Mouse (Mus musculus) bone marrow, adult 2 months (tissue): Measurements from ENCODE around the gene Lamtor4. TPM values are rescaled to one million over a fixed set of nuclear protein-coding genes. Genes with fewer than 3 reads are reported as not detected.

Experiments used
- H3K27ac ChIP-seq: fragments of 200-500 bp; 2 replicates; pipeline ENCODE4 v1.5.1; 2012; ENCODE audit warnings: low read depth, mild to moderate bottlenecking, control low read depth, inconsistent platforms, low read length; ENCODE audit not compliant: control insufficient read depth, poor library complexity, insufficient read depth
- H3K4me1 ChIP-seq: fragments of 200-500 bp; 2 replicates; pipeline ENCODE4 v1.6.1; 2011; ENCODE audit warnings: low read length; ENCODE audit not compliant: control insufficient read depth, insufficient read depth
- H3K4me3 ChIP-seq: fragments of 200-500 bp; replicated peaks from 2 replicates; pipeline ENCODE3; 2011; ENCODE audit warnings: mild to moderate bottlenecking, low read depth, low read length, control low read depth; ENCODE audit not compliant: control insufficient read depth
- CTCF ChIP-seq: fragments of 200-500 bp; IDR thresholded peaks from 2 replicates; pipeline ENCODE4 v1.5.1; 2011; ENCODE audit warnings: low read length, control low read depth; ENCODE audit not compliant: control insufficient read depth, insufficient read depth
- POLR2A ChIP-seq: fragments of 200-500 bp; IDR thresholded peaks from 2 replicates; pipeline ENCODE4 v1.6.1; 2011; ENCODE audit warnings: low read depth, mild to moderate bottlenecking, control low read depth, low read length, borderline replicate concordance; ENCODE audit not compliant: control insufficient read depth
- WGBS: fragments of 180-500 bp; shearing (Covaris S2); methylation state at CpG from one replicate; pipeline ENCODE4 v1.1.7; 2018; 5-methylcytosine and 5-hydroxymethylcytosine counted together
- polyA plus RNA-seq: library from polyadenylated mRNA; stranded (reverse); fragments of >200 nt; gene quantifications from 2 replicates; pipeline ENCODE4 v1.2.4, GENCODE M21; 2011; ENCODE audit warnings: low replicate concordance; ENCODE audit not compliant: missing spikeins, insufficient read depth, insufficient read length

Lamtor4 gene
- polyA plus RNA-seq, 1 experiment = 167 TPM

- peak overlapping the region; percentile 91 for H3K27ac ChIP-seq
- TF ChIP-seq CTCF (no peak), POLR2A (peak; percentile 29; the same call in 1 of the 2 replicates)
- peaks cover 11% of the 10 kb centered on the region for H3K4me1 ChIP-seq
- 9% methylated on average over 10 of the region's 10 CpGs for WGBS
- H3K4me3 ChIP-seq = peak overlapping the region; percentile 83
These were observed 1.8 kb downstream of the Lamtor4 start for GRCm38 (mm10) chr5:138256966-138257584.

DNA sequence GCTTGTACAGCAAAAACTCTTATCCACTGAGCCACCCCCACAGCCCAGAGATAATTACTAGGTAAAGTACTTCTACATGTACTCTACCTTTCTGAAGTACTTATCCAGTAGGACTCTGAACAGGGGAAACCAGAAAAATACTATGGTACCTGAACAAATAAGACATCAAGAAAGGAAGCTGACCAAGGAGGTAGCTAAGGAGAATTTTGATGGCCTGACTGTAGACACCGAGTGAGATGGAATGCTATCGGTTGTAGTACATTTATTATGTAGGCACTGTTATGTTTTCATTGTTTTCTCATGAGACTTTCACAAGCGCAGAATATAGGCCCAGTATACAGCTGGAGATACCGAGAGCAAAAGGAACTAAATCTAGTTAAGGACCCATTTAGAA is 2.3 kb downstream of the Lamtor4 start:
- Histone ChIP-seq H3K4me3 (peak overlapping the region; percentile 48), H3K4me1 (peaks cover 11% of the 10 kb centered on the region), H3K27ac (peak overlapping the region; percentile 88)
- no peak for TF ChIP-seq POLR2A
- no peak for TF ChIP-seq CTCF
- WGBS = 45% methylated on average over 4 of the region's 4 CpGs

- WGBS = 36% methylated on average over 3 of the region's 3 CpGs
- H3K4me1 ChIP-seq = peaks cover 11% of the 10 kb centered on the region
- H3K27ac ChIP-seq = peak overlapping the region; percentile 70
- TF ChIP-seq POLR2A (no peak), CTCF (no peak)
- H3K4me3 ChIP-seq = no peak overlapping the region
These were observed 2.8 kb downstream of the Lamtor4 start for GRCm38 (mm10) chr5:138258078-138258477.

- no peak for TF ChIP-seq CTCF
- no peak for TF ChIP-seq POLR2A
- WGBS = 40% methylated on average over 6 of the region's 6 CpGs
- peaks cover 11% of the 10 kb centered on the region for H3K4me1 ChIP-seq
- no peak overlapping the region for H3K4me3 ChIP-seq
- peak overlapping the region; percentile 70; the same call in 1 of the 2 replicates for H3K27ac ChIP-seq
These were observed 3.3 kb downstream of the Lamtor4 start for GRCm38 (mm10) chr5:138258542-138258941.

DNA sequence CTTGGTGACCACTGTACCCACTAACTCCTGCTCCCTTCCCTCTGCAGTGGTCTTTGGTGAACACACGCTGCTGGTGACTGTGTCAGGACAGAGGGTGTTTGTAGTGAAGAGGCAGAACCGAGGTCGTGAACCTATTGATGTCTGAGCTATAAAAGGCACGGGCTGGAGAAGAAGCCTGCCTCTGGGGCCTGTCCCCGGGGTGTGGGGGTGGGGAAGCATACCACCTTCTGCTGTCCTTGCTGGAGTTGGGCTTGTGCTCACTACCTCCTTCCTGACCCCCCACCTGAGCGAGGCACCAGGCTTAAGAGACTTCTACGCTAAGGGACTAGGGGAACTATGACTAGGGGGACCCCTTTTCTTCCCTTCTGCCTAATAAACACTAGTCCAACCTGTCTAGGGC is 3.7 kb downstream of the Lamtor4 start:
- Histone ChIP-seq H3K27ac (peak overlapping the region; percentile 70), H3K4me3 (no peak overlapping the region), H3K4me1 (peaks cover 11% of the 10 kb centered on the region)
- TF ChIP-seq POLR2A (no peak), CTCF (no peak)
- 42% methylated on average over 7 of the region's 7 CpGs for WGBS

- TF ChIP-seq POLR2A = no peak
- TF ChIP-seq CTCF = no peak
- Histone ChIP-seq H3K4me3 (peak overlapping the region; percentile 0), H3K4me1 (peaks cover 11% of the 10 kb centered on the region), H3K27ac (0 out of 2 replicates have a peak overlapping the region, but pooled peaks have one; percentile 0)
- 59% methylated on average over 10 of the region's 10 CpGs for WGBS
These were observed 4.8 kb downstream of the Lamtor4 start for GRCm38 (mm10) chr5:138260051-138260450.

DNA sequence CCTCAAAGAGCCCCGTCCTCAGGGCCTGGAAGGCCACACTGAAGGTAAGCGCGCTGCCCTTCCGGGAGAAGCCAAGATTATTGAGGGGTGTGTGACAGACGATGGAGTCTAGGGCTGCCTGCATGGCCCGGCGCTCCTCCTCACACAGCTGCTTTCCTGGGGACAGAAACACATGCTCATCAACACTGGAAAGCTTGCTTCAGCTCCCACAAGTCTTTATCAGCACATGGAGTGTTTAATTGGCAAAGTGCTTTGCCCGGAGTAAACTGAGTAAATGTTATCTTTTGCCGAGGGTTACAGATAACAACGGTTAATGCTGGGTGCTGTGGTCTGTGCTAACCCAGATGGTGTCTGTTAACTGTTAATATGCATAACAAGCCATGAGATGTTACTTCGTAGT is 5.6 kb downstream of the Lamtor4 start:
- peak overlapping the region; percentile 31; the same call in 1 of the 2 replicates for H3K27ac ChIP-seq
- peaks cover 11% of the 10 kb centered on the region for H3K4me1 ChIP-seq
- peak overlapping the region; percentile 25 for H3K4me3 ChIP-seq
- TF ChIP-seq CTCF (no peak), POLR2A (no peak)
- 49% methylated on average over 11 of the region's 11 CpGs for WGBS

DNA sequence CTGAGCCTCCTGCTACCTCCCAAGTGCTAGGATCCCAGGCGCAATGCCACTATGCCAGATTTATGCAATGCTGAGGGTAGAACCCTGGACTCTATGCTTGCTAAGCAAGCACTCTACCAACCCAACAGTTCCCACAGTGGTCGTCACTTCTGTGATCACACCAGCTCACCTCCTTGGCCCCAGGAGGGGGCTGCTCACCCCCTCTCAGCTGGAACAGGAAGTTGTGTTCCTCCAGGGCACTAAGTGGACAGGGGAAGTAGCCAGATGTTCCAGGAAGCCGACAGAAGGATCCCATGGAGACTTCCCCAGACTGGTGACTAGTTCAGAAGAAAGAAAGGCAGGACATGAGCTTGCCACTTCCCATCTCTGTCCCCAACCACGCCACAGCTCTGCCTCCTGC is 6.7 kb downstream of the Lamtor4 start:
- TF ChIP-seq POLR2A = no peak
- TF ChIP-seq CTCF = no peak
- Histone ChIP-seq H3K27ac (peak overlapping the region; percentile 97), H3K4me1 (peaks cover 10% of the 10 kb centered on the region), H3K4me3 (peak overlapping the region; percentile 87)
- 18% methylated on average over 4 of the region's 4 CpGs for WGBS
